Mouse (Mus musculus): ENCODE measurements around the gene Slc38a7. TPM values are rescaled to one million over a fixed set of nuclear protein-coding genes. Genes with fewer than 3 reads are reported as not detected.
"Not testable (repeated sequence)": the region's sequence is repeated elsewhere in the genome, so short reads cannot be mapped to it uniquely, and the experiment has no call there.

Gene Slc38a7
- total RNA-seq (2021) = 10 to 100 TPM; 11.5 to 13.0 TPM

- DNase-seq (ENCODE audit: low spot score) = peak; percentile 62
- intact Hi-C loops (cut with DNase I) = loop anchor here (2.0 to 5.0 kb wide), 2 partner anchors 34 to 44 kb away; partner anchors contain the start of gene Got2
These were observed at the start of gene Slc38a7 for GRCm38 (mm10) chr8:95853102-95853843. Gene Slc38a7, minus strand, starts transcription at chr8:95853539.

GRCm38 (mm10) chr8:95901864-95902263 is 48.5 kb upstream of the Slc38a7 start:
- intact Hi-C loops (cut with DNase I) = no loop called here
- no peak for DNase-seq (ENCODE audit: low spot score)

- intact Hi-C loops (cut with DNase I) = no loop called here
- no peak for DNase-seq (ENCODE audit: low spot score)
These were observed 40.4 kb upstream of the Slc38a7 start for GRCm38 (mm10) chr8:95893701-95894100.

GRCm38 (mm10) chr8:95888285-95889136 is 35.2 kb upstream of the Slc38a7 start, which contains the start of gene Got2:
Gene Got2, minus strand, starts transcription at chr8:95888547.
- intact Hi-C loops (cut with DNase I) = loop anchor here (5.0 kb wide), 2 partner anchors 36 to 81 kb away; partner anchors contain the start of genes Cnot1 and Slc38a7
- peak; percentile 67 for DNase-seq (ENCODE audit: low spot score)

GRCm38 (mm10) chr8:95887578-95888284 is 34.4 kb upstream of the Slc38a7 start:
- peak; percentile 78 for DNase-seq (ENCODE audit: low spot score)
- intact Hi-C loops (cut with DNase I) = loop anchor here (5.0 kb wide), 2 partner anchors 35 to 80 kb away; partner anchors contain the start of genes Cnot1 and Slc38a7

GRCm38 (mm10) chr8:95886647-95887577 is 33.6 kb upstream of the Slc38a7 start:
- peak; percentile 19 for DNase-seq (ENCODE audit: low spot score)
- intact Hi-C loops (cut with DNase I) = loop anchor here (5.0 kb wide), 2 partner anchors 35 to 80 kb away; partner anchors contain the start of genes Cnot1 and Slc38a7

GRCm38 (mm10) chr8:95885966-95886365 is 32.6 kb upstream of the Slc38a7 start:
- DNase-seq (ENCODE audit: low spot score) = no peak
- intact Hi-C loops (cut with DNase I) = loop anchor here (5.0 kb wide), 2 partner anchors 34 to 79 kb away; partner anchors contain the start of genes Cnot1 and Slc38a7

- no peak for DNase-seq (ENCODE audit: low spot score)
- intact Hi-C loops (cut with DNase I) = loop anchor here (5.0 kb wide), 2 partner anchors 33 to 78 kb away; partner anchors contain the start of genes Cnot1 and Slc38a7
These were observed 32.0 kb upstream of the Slc38a7 start for GRCm38 (mm10) chr8:95885271-95885841.

- intact Hi-C loops (cut with DNase I) = no loop called here
- DNase-seq (ENCODE audit: low spot score) = no peak
These were observed 31.2 kb upstream of the Slc38a7 start for GRCm38 (mm10) chr8:95884491-95884890.

- intact Hi-C loops (cut with DNase I) = no loop called here
- DNase-seq (ENCODE audit: low spot score) = no peak
These were observed 28.9 kb upstream of the Slc38a7 start for GRCm38 (mm10) chr8:95882191-95882590.

- DNase-seq (ENCODE audit: low spot score) = no peak
- intact Hi-C loops (cut with DNase I) = no loop called here
These were observed 28.2 kb upstream of the Slc38a7 start for GRCm38 (mm10) chr8:95881576-95881975.

GRCm38 (mm10) chr8:95879823-95880222 is 26.5 kb upstream of the Slc38a7 start:
- DNase-seq (ENCODE audit: low spot score) = no peak
- intact Hi-C loops (cut with DNase I) = no loop called here

- DNase-seq (ENCODE audit: low spot score) = no peak
- intact Hi-C loops (cut with DNase I) = no loop called here
These were observed 25.0 kb upstream of the Slc38a7 start for GRCm38 (mm10) chr8:95878176-95878962.

- no peak for DNase-seq (ENCODE audit: low spot score)
These were observed 21.9 kb upstream of the Slc38a7 start for GRCm38 (mm10) chr8:95875270-95875669.

GRCm38 (mm10) chr8:95871690-95872089 is 18.4 kb upstream of the Slc38a7 start:
- intact Hi-C loops (cut with DNase I) = no loop called here
- DNase-seq (ENCODE audit: low spot score) = no peak

More at GRCm38 (mm10) chr8:95875270-95875669, 21.9 kb upstream of the Slc38a7 start:
- intact Hi-C loops (cut with DNase I) = no loop called here

GRCm38 (mm10) chr8:95864851-95865250 is 11.5 kb upstream of the Slc38a7 start:
- DNase-seq (ENCODE audit: low spot score); intact Hi-C loops (cut with DNase I): not testable (repeated sequence)

- DNase-seq (ENCODE audit: low spot score); intact Hi-C loops (cut with DNase I): not testable (repeated sequence)
These were observed 10.6 kb upstream of the Slc38a7 start for GRCm38 (mm10) chr8:95863761-95864440.

Data from heart, postnatal 25 days (tissue).